Mouse (Mus musculus) cerebellum, postnatal 36 days (tissue): ENCODE measurements around the gene Taar9.
"Not testable (repeated sequence)": the region's sequence is repeated elsewhere in the genome, so short reads cannot be mapped to it uniquely, and the experiment has no call there.

Experiments
- DNase-seq, 2 experiments: peaks; one replicate each; pipeline ENCODE4 v3.0.0; 2021 to 2022; ENCODE audit warnings: mixed read lengths in 2 of 2

Taar9 gene

GRCm38 (mm10) chr10:24074751-24075150 is 34.6 kb downstream of the Taar9 start:
- DNase-seq: not testable (repeated sequence)

GRCm38 (mm10) chr10:24058986-24059385 is 50.3 kb downstream of the Taar9 start:
- no peak for DNase-seq
